Mouse (Mus musculus) hindbrain, postnatal 0 days (tissue): ENCODE results near the gene Ccl27b. TPM values are rescaled to one million over a fixed set of nuclear protein-coding genes. Genes with fewer than 3 reads are reported as not detected.
"Not testable (repeated sequence)": the region's sequence is repeated elsewhere in the genome, so short reads cannot be mapped to it uniquely, and the experiment has no call there.

Source experiments
- ATAC-seq: fragments of 200-750 bp; cut with Nextera tagmentation; 2 replicates; pipeline ENCODE4 v1.8.0; 2017; ENCODE audit warnings: mild to moderate bottlenecking, moderate TSS enrichment, moderate library complexity
- DNase-seq: peaks from one replicate; pipeline ENCODE4 v3.0.0-alpha.2; 2015; ENCODE audit warnings: low spot score
- H3K27ac ChIP-seq: fragments of 300-500 bp; sonication (generic); 2 replicates; pipeline ENCODE4 v1.5.1; 2014; ENCODE audit warnings: mild to moderate bottlenecking
- H3K27me3 ChIP-seq: fragments of 300-500 bp; sonication (generic); 2 replicates; pipeline ENCODE4 v1.6.1; 2014; ENCODE audit warnings: low read length, mixed read lengths; ENCODE audit not compliant: insufficient read depth
- H3K36me3 ChIP-seq: fragments of 300-500 bp; sonication (generic); 2 replicates; pipeline ENCODE4 v1.6.1; 2014; ENCODE audit warnings: low read length, mixed read lengths; ENCODE audit not compliant: insufficient read depth
- H3K4me1 ChIP-seq: fragments of 300-500 bp; sonication (generic); 2 replicates; pipeline ENCODE4 v1.6.1; 2014; ENCODE audit warnings: antibody characterized with exemption, low read length, mixed read lengths; ENCODE audit not compliant: insufficient read depth
- H3K4me2 ChIP-seq: fragments of 300-500 bp; sonication (generic); 2 replicates; pipeline ENCODE4 v1.6.1; 2014; ENCODE audit warnings: low read depth, mild to moderate bottlenecking, low read length, moderate library complexity, mixed read lengths
- H3K4me3 ChIP-seq: fragments of 300-500 bp; sonication (generic); 2 replicates; pipeline ENCODE4 v1.5.1; 2014; ENCODE audit warnings: low read length
- H3K9ac ChIP-seq: fragments of 300-500 bp; sonication (generic); replicated peaks from 2 replicates; pipeline ENCODE4 v1.6.1; 2014; ENCODE audit warnings: mild to moderate bottlenecking, low read length, moderate library complexity, mixed read lengths
- H3K9me3 ChIP-seq: fragments of 300-500 bp; sonication (generic); 2 replicates; pipeline ENCODE4 v1.6.1; 2016; ENCODE audit warnings: low read length, mixed read lengths
- WGBS: fragments of 180-500 bp; shearing (Covaris S2); extraction: QIAGEN DNeasy Blood & Tissue Kit; methylation state at CpG from one replicate; pipeline ENCODE4 v1.1.7; 2014; 5-methylcytosine and 5-hydroxymethylcytosine counted together
- polyA plus RNA-seq: library from polyadenylated mRNA; unstranded; fragments of >200 nt; fragmentation: Nextera tagmentation; extraction: Ambion mirVana; gene quantifications from 2 replicates; pipeline ENCODE4 v1.2.1, GENCODE M21; 2015
- total RNA-seq: library from RNA; depleted of rRNA; stranded (reverse); fragments of >200 nt; gene quantifications from 2 replicates; pipeline ENCODE4 v1.2.3, GENCODE M21; 2014; rRNA removed

The Ccl27b gene
- total RNA-seq (not detected in 2 replicates), polyA plus RNA-seq (1.1 TPM in 1 of 2 replicates, not detected in the other)

GRCm38 (mm10) chr4:42654951-42655350 is at the start of gene Ccl27b:
Gene Ccl27b, plus strand, starts transcription at chr4:42655251.
- WGBS: no CpG with 5 or more reads among the region's 9 CpGs
- not testable (repeated sequence) for H3K27me3 ChIP-seq, H3K4me1 ChIP-seq, H3K4me2 ChIP-seq, ATAC-seq, H3K36me3 ChIP-seq, H3K27ac ChIP-seq, H3K4me3 ChIP-seq, H3K9ac ChIP-seq, DNase-seq, H3K9me3 ChIP-seq

GRCm38 (mm10) chr4:42611895-42612294 is 43.2 kb upstream of the Ccl27b start, which contains the start of gene Gm10591:
Gene Gm10591, plus strand, starts transcription at chr4:42612195.
- H3K4me2 ChIP-seq, H3K27me3 ChIP-seq, ATAC-seq, H3K4me1 ChIP-seq, H3K4me3 ChIP-seq, DNase-seq, H3K27ac ChIP-seq, H3K9me3 ChIP-seq, H3K36me3 ChIP-seq, H3K9ac ChIP-seq: not testable (repeated sequence)
- WGBS: no CpG with 5 or more reads among the region's 5 CpGs

GRCm38 (mm10) chr4:42629419-42629818 is 25.6 kb upstream of the Ccl27b start, which contains the start of gene Gm2564:
Gene Gm2564, plus strand, starts transcription at chr4:42629719.
- WGBS: no CpG with 5 or more reads among the region's 8 CpGs
- not testable (repeated sequence) for H3K4me2 ChIP-seq, H3K27ac ChIP-seq, H3K4me3 ChIP-seq, H3K36me3 ChIP-seq, DNase-seq, H3K4me1 ChIP-seq, ATAC-seq, H3K9me3 ChIP-seq, H3K9ac ChIP-seq, H3K27me3 ChIP-seq

- H3K9me3 ChIP-seq, H3K36me3 ChIP-seq, H3K4me2 ChIP-seq, H3K27ac ChIP-seq, H3K9ac ChIP-seq, DNase-seq, H3K4me3 ChIP-seq, H3K4me1 ChIP-seq, ATAC-seq, H3K27me3 ChIP-seq: not testable (repeated sequence)
- no CpG with 5 or more reads among the region's 3 CpGs for WGBS
Measured at GRCm38 (mm10) chr4:42661793-42662192, 6.7 kb downstream of the Ccl27b start, which contains the start of gene Il11ra2. Gene Il11ra2, minus strand, starts transcription at chr4:42661893.

GRCm38 (mm10) chr4:42675415-42675814 is 20.4 kb downstream of the Ccl27b start:
- DNase-seq, H3K27me3 ChIP-seq, ATAC-seq, H3K27ac ChIP-seq, H3K36me3 ChIP-seq, H3K4me2 ChIP-seq, H3K9ac ChIP-seq, H3K4me3 ChIP-seq, H3K9me3 ChIP-seq, H3K4me1 ChIP-seq: not testable (repeated sequence)
- no CpG with 5 or more reads among the region's 4 CpGs for WGBS

- DNase-seq, H3K9ac ChIP-seq, ATAC-seq, H3K27ac ChIP-seq, H3K4me3 ChIP-seq, H3K4me1 ChIP-seq, H3K36me3 ChIP-seq, H3K27me3 ChIP-seq, H3K9me3 ChIP-seq, H3K4me2 ChIP-seq: not testable (repeated sequence)
- WGBS: no CpG with 5 or more reads among the region's 7 CpGs
Measured at GRCm38 (mm10) chr4:42679365-42679764, 24.3 kb downstream of the Ccl27b start.

- not testable (repeated sequence) for H3K27ac ChIP-seq, H3K9ac ChIP-seq, DNase-seq, H3K27me3 ChIP-seq, H3K4me2 ChIP-seq, H3K36me3 ChIP-seq, H3K4me3 ChIP-seq, H3K9me3 ChIP-seq, H3K4me1 ChIP-seq
- no CpG with 5 or more reads among the region's 32 CpGs for WGBS
- peak; percentile 53; the same call in 1 of the 2 replicates for ATAC-seq
Measured at GRCm38 (mm10) chr4:42680374-42681356, 25.6 kb downstream of the Ccl27b start.

- DNase-seq, H3K27ac ChIP-seq, H3K9ac ChIP-seq, H3K9me3 ChIP-seq, H3K4me3 ChIP-seq, H3K4me1 ChIP-seq, H3K27me3 ChIP-seq, H3K4me2 ChIP-seq, H3K36me3 ChIP-seq: not testable (repeated sequence)
- whole genome bisulfite sequencing: no CpG with 5 or more reads among the region's 66 CpGs
- ATAC-seq: peak; percentile 75; the same call in 1 of the 2 replicates
Measured at GRCm38 (mm10) chr4:42681473-42682182, 26.6 kb downstream of the Ccl27b start.

- not testable (repeated sequence) for H3K36me3 ChIP-seq, H3K9ac ChIP-seq, H3K9me3 ChIP-seq, H3K4me2 ChIP-seq, DNase-seq, H3K4me1 ChIP-seq, H3K4me3 ChIP-seq, H3K27ac ChIP-seq, H3K27me3 ChIP-seq
- WGBS: no CpG with 5 or more reads among the region's 18 CpGs
- peak; percentile 71 for ATAC-seq
Measured at GRCm38 (mm10) chr4:42682183-42682524, 27.1 kb downstream of the Ccl27b start.
